Mouse (Mus musculus) spleen, adult 2 months (tissue): ENCODE measurements around the gene Zfp872.
A peak's percentile ranks its signal among the peaks of the same experiment; 100 is the strongest.

Experiments used
- CTCF ChIP-seq: fragments of 200-500 bp; IDR thresholded peaks from 2 replicates; pipeline ENCODE4 v1.5.1; 2011; ENCODE audit warnings: mild to moderate bottlenecking, inconsistent platforms; ENCODE audit not compliant: insufficient read depth, insufficient read length, insufficient replicate concordance; ENCODE audit errors: extremely low read depth
- POLR2A ChIP-seq: fragments of 200-500 bp; IDR thresholded peaks from 2 replicates; pipeline ENCODE4 v1.6.1; 2011; ENCODE audit warnings: low read depth, low read length, inconsistent platforms

DNA sequence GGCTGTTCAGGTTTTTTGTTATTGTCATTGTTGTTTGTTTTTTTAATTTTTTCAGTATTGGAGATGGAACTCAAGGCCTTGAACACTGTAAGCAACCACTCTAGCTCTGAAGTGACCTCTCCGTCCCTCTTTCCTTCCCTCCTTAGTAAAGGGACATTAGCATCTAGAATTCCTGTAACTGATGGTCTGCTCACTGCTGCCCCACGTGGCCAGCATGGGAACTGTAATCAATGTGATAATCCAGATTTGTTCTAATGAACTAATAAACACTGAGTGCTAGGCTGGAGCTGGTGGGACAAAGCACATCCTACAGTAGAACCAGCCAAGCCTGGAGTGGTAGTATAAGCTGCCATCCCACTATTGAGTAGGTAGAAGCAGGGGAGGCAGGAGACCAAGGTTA is 49.4 kb upstream of the Zfp872 start:
- TF ChIP-seq POLR2A (no peak), CTCF (peak; percentile 52; the same call in 1 of the 2 replicates)
